Mouse (Mus musculus) 3134 (cell line): ENCODE data around the gene Fam120b.
A peak's percentile ranks its signal among the peaks of the same experiment; 100 is the strongest.

Experiments used
- DNase-seq: peaks from one replicate; pipeline ENCODE4 v3.0.0-alpha.2; 2011; ENCODE audit warnings: low spot score; ENCODE audit not compliant: insufficient read length; ENCODE audit errors: extremely low read depth

The Fam120b gene

DNA sequence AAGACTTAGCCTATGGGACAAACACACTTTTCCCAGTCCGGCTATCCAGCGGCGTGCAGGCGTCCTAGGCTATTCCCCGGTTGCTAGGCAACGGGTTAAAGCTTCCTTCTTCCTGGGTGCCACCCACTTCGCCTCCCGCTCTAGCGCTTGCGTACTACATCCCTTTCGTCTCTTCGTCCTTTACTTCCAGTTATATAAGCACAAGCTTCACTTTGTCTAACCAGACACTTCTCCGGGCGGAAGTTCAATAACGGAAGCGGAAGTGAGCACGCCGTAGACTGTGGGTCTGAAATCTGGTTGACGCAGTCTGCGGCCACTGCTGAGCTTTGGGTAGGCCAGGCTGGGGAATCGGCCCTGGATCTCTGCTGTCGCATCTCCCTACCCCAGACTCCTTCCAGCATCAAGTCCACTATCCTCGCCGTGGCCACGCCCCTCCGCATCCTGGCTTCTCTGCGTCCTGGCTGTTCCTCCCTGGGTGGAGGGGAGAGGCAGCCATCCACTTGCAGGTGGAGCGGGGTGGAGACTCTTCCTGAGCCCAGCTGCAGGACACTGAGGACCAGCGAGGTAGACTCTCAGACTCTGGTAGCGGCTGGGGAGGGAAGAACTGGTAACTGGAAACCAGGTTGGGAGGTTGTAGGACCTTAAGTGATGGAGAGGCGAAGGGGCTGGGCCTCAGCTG, at the start of gene Fam120b:
Gene Fam120b, plus strand, starts transcription at position 206 of the 679 bp plus-strand sequence.
- DNase-seq: peak; percentile 89

DNA sequence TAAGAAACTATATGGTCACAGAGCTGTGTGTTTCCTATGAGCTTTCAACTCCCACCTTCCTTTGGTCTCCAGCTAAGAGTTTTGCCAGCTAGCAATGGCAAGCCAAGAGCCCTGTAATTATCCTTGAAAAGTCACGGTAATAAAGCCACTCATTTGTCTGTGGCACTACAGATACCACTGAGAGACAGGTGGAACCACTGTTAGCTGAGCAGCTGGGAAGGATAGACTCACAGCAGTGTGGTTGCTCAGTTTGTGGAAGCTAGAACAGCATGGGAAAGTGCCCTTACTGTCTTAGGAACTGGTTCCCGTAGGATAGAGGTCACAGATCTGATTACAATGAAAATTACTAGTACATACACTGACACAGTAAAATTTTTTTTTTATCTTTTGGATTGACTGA, 45.9 kb upstream of the Fam120b start:
- DNase-seq: no peak

DNA sequence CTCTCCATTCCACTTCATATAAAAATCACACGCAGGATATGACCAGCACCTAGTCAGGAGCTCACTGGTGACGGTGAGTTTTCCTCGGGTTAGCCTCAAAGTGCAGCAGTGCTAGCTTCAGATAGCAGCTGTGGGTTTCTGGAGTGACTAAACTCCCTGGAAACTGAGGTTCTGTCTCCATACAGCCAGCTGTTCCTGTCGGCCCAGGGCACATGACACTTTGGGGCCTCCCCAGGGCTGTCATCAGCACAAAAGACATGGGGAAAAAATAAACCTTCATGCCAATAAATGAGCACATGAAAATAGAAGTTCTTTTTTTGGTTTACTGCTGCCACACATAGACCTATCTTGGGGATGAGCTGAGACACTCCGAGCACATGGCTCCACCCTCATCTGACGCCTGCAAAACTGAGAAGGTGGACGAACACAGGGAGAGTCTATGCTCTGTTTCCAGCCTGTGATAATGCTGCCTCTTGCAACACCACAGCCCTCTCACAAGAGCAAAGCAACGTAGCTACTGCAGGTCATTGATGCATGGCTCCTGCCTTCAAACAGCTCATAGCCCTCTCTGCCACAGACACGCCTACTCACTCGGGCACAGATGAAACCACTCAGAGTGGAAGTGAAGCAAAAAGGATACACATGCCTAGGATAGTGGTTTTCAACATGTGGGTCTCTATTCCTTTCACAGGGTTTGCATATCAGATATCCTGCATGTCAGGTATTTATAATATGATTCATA, 43.0 kb upstream of the Fam120b start:
- DNase-seq: no peak

DNA sequence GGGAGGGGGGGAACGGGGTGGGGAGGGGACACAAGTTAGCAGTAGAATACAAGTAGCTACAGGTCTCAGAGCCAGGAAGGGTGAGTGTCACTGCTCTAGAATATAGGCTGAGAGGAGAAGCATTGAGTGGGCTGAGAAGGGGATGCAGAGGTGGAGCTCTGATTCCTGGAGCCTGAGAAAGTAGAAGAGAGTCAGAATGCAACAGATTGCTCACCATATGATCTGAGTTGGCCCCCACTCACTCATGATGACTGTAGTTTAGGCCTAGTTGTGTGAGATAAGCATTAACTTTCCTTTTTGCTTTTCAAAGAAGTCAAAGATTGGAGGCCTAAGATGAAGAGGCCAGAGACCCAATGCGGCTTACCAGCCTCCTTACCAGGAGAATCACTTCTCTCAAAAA, 42.0 kb upstream of the Fam120b start:
- no peak for DNase-seq

DNA sequence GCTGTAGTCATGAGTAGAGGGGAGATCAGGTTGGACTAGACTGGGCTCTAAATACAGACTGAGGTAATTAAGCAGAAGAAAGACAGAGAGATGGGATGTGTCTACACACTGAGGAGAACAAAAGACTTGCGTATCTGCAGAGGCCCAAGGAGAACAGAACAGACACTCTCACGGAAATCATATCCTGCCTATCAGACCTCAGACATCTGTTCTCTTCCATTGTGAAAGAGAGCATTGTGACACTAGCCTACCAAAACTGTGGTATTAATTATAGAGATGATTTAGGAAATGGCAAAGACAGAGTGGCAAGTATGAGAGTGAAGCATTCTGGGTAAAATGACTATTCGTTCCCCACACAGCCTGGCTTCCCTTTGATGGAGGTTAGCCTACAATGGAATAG, 40.9 kb upstream of the Fam120b start:
- DNase-seq: no peak

DNA sequence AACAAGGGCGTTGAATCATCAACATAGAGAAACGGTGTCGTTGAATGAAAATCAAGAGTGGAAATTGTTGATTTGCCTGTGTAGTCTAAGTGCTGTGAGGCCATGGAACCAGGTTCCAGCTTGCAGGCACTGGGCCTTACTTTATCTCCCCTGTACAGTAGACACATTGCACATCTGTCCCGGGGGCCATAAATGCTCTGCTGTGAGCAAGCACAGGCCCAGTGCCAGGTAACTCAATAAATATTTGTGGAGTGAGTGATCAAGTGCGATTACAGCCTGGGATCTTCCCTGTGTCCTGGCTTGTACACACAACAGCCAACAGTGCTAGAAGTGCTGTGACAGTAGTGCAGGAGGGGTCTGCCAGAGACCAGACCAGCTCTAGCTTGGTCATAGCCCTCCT, 39.5 kb upstream of the Fam120b start:
- no peak for DNase-seq

DNA sequence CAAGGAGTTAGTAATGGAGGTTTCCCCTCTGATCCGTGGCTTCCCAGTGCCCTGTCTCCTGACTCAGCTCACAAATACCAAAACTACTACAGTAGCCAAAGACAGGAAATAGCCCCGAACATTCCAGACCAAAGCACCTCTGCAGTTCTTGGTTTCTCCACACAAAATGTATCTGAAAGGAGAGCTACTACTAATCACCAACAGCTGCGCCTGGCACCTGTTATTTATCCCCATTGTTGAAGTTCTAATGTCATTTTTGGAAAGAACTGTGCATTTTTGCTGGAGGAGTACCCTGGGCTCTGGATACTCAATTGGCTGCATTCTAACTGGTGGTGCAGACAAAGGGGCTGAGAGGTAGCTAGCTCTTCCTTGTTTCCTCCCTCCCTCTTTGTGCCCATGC, 38.9 kb upstream of the Fam120b start:
- no peak for DNase-seq

DNA sequence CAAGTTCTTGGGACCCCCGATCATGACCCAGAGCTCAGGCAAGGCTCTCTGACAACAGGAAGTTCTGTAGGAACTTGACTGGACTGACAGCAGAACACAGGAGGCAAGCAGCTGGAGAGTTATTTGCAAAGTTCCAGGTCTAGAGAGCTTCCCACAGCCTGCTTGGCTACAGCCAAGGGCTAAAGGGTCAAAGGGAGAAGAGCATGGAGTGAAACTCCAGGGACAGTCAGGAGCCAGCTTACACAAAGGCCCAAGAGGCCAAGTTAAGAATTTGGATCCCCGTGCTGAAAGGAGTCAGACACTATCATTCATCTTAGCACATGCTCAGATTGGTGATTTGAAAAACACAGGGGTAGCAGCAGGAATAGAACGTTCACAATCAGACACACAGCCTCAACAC, 32.3 kb upstream of the Fam120b start:
- no peak for DNase-seq

DNA sequence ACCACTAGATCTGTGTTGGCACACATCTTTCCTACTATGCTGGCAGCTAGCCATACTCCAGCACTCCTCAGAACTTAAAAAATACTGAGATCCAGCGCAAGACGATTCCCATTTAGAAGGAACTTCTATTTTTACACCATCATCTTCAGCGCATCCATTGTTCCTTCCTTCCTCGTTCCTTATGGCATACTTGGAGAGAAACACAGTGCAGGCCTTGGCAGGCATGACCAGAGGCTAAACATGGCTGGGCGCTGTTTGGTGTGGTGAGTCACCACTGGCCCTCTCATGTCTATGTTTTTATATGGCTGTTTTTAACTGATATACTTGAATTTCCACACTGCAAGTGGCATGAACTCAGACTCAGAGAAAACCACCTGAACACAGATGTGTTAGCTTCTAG, 30.4 kb upstream of the Fam120b start:
- DNase-seq: no peak

DNA sequence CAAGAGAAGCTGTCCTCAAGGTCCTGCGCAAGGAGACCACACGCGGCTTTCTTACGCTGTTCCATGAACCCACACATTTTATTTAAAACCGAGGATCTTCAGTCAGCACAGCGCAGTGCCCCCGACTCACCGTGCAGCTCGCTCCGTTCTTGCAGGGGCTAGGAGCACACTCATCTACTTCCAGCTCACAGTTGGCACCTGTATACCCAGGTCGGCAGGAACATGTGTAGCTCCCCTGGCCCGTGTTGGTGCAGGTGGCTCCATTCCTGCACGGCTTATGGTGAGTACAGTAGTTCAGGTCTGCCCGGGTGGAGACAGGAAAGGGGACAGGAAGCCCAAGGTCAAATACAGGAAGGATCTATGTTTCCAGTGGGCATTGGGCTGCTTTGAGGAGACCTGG, 25.6 kb upstream of the Fam120b start:
- peak; percentile 8 for DNase-seq

DNA sequence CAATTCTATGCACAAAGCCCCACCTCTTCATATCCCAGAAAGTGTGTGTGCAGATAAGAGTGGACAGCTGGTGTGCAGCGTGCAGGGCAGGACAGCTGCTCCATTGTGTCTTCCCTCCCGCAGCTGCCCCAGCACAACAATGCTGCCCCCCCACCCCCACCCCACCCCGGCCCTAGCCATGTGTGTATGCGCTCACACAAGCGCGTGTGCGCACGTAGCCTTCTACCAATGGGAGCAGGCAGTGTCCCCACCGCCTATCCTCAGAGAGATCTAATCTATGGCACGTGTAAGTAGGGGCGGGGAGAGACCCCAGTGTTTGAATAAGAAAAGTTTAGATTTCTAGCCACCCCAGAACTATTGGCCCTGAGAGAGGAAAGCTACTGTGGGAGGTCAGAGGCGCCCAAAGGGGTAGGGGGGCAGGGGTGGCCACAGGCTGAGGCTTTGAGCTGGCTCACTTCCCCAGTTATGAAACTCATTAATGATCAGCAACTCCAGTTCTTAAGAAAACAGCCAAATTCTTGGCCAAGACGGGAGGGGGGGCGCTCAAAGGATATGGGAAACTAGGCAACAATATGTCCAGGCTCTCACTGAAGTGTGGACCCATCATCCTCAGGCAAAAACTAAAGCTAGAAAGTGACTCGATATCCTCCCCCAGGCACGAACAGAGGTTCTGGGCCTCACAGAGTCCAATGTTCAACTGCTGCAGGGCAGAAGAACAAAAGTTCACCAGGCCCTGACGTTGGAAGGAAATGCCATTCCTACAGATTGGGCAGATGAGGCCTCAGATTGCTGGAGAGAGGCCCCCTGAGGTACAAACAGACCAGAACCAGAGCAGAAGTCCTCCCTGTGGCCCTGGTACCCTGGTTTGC, 23.8 kb upstream of the Fam120b start:
- DNase-seq: no peak

DNA sequence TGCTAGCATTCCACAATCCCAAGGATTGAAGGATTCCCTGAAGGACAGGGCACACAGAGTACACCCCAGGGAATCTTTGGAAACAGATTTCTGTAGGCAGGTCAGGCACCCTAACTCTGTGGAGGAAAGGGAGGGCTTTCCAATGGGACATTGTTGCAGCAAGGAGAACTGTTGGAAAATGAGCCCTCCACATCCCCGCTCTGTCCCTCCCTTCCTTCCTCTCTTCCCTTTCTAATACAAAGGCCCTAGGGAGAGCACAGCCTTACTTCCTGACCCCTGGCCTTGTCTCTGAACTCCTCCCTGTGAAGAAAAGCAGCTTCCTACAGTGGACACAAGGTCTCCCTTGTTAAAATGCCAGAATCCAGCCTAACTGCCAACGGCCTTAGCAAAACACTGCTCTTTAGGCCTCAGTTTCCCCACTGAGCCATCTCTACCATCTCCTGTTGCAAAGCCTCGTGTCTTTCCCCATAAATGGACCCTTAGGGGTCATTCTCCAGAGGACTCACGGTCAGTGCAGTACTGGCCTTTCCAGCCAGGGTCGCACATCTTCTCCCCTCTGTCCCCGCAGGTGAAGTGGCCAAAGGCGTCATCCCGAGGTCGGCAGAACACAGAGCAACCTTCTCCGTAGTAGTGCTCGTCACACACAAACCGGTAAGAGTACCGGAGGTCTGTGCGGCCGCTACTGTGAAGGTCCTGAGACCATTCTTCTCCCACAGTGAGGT, 22.9 kb upstream of the Fam120b start:
- DNase-seq: no peak

DNA sequence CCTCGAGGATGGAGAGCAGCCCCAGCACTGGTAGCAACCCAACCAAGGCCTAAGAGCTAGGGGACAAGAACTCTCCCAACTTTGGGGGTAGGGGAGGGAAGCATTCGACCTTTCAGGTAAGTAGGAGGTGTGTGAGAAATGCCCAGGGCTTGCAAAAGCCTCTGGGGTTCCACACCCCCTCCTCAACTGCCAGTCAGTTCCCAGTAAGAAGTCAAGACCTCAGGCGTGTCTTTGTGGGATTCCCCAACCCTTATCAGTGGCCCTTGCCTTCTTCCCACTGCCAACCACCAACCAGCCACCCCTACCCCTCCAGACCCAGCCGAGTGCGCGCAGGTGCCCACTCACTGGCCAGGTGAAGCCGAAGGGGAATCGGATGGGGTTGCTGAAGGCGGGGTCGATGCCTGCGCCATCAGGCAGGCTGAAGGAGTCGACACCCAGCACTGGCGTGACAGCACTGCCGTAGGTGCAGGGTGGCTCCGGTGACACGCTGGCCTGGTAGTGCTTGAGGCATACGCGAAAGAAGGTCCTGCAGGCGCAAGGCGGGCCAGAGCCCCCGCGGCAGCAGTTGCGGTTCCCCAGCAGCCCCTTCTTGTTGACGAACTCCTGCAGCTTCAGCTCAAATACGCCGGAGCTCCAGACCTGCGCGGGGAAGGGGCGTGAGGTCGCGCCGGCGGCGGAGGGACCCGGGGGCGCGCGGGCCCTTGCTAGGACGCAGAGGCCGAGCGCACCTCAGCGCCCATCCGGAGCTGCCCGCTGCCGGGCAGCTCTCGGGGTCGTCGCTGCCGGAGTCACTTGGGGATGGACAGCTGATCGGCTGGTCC, 21.5 kb upstream of the Fam120b start:
- no peak for DNase-seq

DNA sequence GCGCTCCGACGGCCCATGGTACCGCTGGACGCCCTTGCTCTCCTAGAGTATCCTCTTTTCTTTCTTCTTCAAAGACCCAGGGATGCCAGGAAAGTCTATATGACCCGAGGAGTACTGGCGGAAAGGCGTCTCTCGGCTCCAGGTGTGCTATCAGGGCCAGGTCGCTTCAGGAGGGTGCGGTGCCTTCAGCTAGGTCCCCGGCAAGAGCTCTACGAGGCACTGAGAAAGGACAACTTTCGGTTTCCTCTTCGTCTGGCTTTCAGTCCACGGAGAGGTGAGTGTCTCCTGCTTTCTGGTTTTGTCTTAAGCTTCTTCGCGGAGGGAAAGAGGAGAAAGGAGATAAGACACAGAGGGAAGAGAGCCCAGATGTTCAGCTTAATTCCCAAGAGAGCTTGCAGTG, 20.8 kb upstream of the Fam120b start:
- no peak for DNase-seq

DNA sequence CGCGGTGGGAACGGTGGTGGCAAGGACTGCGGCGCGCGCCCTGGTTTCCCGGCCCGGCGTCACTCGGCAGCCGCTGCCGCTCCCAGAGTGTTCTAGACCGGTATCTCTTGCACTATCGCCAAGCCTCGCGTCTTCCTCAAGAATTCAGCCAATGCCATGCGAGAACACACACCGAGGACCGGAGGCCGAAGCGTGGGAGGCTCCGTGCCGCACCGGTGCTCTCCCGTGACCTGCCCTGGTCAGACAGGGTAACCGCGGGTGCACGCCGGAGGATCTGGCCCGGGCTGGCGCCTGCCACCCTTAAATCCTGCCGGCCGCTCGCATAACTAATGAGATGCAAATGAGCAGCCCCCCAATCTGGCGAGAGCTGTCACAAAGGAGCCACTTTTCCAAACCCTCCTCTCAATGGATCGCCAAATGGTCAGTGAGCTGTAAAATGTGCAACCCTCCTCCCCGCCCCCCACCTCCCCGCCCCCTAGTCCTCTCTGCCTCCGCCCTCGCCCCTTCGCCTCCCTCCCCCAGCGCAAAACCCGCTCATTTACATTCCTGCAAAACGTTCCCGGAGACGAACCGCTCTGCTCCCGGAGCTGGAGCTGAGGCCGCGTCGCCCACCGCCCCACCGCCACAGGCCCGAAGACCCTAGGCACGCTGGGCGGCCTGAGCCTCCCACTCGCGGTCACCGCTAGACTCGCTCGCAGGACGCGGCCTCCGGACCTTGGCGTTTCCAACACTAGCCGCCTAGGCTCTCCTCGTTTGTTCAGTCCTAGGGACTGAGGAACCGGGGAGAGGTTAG, 20.1 kb upstream of the Fam120b start:
- no peak for DNase-seq

DNA sequence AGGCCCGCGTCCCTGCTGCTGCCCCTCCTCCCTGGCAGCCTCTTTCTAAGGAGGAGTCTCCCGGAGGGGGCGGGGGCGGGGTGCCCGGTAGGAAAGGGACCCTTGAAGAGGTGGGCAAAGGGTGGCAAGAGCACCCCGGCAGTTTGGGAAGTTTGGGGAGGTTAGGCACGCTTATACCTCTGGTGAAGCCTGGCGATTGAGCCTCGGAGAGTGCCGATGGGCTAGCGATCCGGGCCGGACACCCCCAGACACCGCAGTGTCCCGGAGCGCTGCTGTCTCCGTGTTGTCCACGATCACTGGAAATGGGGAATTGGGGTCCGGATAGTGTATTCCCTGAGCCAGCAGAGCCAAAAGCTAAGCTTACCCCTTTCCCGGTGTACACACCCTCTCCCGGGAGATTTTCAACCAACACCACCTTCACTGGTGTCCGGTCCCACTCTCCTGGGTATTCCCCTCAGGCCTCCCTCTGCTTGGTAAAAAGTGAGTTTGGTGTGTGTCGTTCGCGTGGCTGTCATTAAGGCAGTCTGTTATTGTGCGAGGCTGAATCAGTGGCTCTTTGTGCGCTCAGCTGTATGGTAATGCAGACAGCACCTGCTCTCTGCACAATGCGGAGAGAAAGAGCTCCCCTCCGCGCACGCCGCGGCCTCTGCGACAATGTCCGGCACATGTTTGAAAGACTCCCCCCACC, 19.4 kb upstream of the Fam120b start, which contains the start of gene Dll1:
Gene Dll1, minus strand, starts transcription at position 379 of the 688 bp plus-strand sequence.
- DNase-seq: no peak

DNA sequence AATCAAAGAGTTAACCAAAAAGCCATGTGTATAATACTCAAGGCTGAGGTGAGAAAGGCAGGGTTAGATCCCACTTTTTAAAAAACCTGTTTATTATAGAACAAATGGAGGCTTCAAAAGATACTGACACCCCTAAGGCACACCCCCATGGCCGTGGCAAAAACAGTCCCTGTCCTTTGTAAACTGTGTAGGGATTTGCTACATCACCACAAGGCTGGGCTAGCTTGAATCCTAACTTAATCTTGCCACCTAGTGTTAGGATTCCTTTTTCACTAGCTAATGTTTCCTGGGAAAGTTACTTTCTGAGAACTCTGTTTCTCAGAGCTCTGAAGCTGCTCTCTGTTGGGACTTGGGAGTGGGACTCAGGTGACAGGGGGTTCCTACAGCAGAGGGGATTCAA, 18.1 kb upstream of the Fam120b start:
- no peak for DNase-seq

DNA sequence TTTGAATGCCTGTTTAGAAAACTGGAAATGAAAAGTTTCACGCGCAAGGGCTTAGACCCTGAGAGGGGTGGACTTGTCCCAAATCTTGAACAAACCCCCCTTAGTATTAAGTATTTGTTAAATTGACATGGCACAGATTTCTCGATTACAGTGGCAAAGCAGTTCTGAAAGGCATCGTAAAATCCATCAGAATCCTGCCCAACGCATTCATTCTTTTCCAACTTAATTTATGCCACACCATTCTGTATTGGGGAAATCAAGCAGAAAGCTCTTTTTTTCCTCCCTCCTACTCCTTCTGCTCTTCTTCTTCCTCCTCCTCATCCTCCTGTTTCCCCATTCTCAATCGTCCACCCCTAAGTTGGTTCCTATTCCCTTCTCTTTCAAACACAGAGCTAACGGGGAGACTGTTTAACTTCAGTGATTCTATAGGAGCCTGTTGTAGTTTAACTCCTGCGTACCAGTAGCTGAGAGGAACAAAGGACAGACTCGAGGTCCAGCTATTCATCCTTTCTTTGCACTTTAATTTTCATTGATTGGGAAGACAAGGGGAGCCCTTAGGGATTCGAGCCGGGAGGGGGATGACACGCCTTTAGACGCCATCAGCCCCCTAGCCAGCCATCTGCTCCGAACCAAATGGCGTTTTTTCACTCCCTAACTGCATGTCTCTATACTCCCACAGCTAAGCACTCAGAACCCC, 17.4 kb upstream of the Fam120b start:
- DNase-seq: no peak
